Mouse (Mus musculus) C2C12 (cell line): Measurements from ENCODE around the gene Fer.

Experiments
- CEBPB ChIP-seq: IDR thresholded peaks from one replicate; pipeline ENCODE4 v1.6.1; 2011; ENCODE audit warnings: low read depth, mild to moderate bottlenecking, control low read depth, moderate library complexity
- CTCF ChIP-seq: IDR thresholded peaks from one replicate; pipeline ENCODE4 v1.5.1; 2011; ENCODE audit not compliant: control insufficient read depth, insufficient read depth, insufficient read length
- MAX ChIP-seq: IDR thresholded peaks from one replicate; pipeline ENCODE4 v1.6.1; 2011; ENCODE audit warnings: mild to moderate bottlenecking, control low read depth
- MYOD1 ChIP-seq: IDR thresholded peaks from one replicate; pipeline ENCODE4 v1.6.1; 2011; ENCODE audit warnings: low read depth; ENCODE audit not compliant: control insufficient read depth, insufficient read length
- MYOG ChIP-seq: IDR thresholded peaks from one replicate; pipeline ENCODE4 v1.6.1; 2011; ENCODE audit not compliant: control insufficient read depth, insufficient read length; ENCODE audit errors: extremely low read depth
- USF1 ChIP-seq: IDR thresholded peaks from one replicate; pipeline ENCODE4 v1.6.1; 2011; ENCODE audit warnings: low read depth, mild to moderate bottlenecking, control low read depth, moderate library complexity

- TF ChIP-seq CTCF (no peak), USF1 (no peak), CEBPB (no peak), MAX (no peak), MYOG (no peak), MYOD1 (no peak)
Measured at GRCm38 (mm10) chr17:63831550-63831949, 31.3 kb upstream of the Fer start.
